Mouse (Mus musculus): ENCODE data around the gene Rprml. TPM values are rescaled to one million over a fixed set of nuclear protein-coding genes. Genes with fewer than 3 reads are reported as not detected.
"Not testable (repeated sequence)": the region's sequence is repeated elsewhere in the genome, so short reads cannot be mapped to it uniquely, and the experiment has no call there.

Rprml gene
- total RNA-seq, 1 experiment = 0.49 TPM

GRCm38 (mm10) chr11:103675556-103675955 is 26.2 kb downstream of the Rprml start:
- no peak overlapping the region for H3K4me3 ChIP-seq (ENCODE audit: insufficient read depth in 1 of 2, low read depth in 1 of 2, low read length in 2 of 2, poor library complexity in 1 of 2, severe bottlenecking in 1 of 2)
- in situ Hi-C loops (cut with MboI; ENCODE audit: low sequenced_read_pairs in 2 of 2, unreplicated experiment in 2 of 2) = loop anchor here in 1 of 2 experiments (10.0 kb wide), 1 partner anchor 341 kb away; no protein-coding TSS in a partner anchor
- H3K9ac ChIP-seq (ENCODE audit: insufficient read depth, low read depth, low read length, poor library complexity, severe bottlenecking) = no peak overlapping the region
- TF ChIP-seq ZC3H11A (IDR thresholded peaks at IDR 0.05; ENCODE audit: borderline replicate concordance, low read depth, low read length) (peak; percentile 63; the same call in 1 of the 2 replicates), ZNF384 (IDR thresholded peaks at IDR 0.05; ENCODE audit: low read depth, low read length) (no peak)
- peaks cover 14% of the 10 kb centered on the region for H3K36me3 ChIP-seq (ENCODE audit: control insufficient read depth, insufficient read depth, low read length, poor library complexity, severe bottlenecking)
- peak; percentile 58 for DNase-seq (ENCODE audit: low read depth, low spot score)
- no peaks in the 10 kb centered on the region for H3K4me1 ChIP-seq (ENCODE audit: control insufficient read depth in 2 of 2, insufficient read depth in 2 of 2, low read length in 2 of 2, poor library complexity in 1 of 2)
- H3K27ac ChIP-seq (ENCODE audit: insufficient read depth, low read depth, low read length, poor library complexity, severe bottlenecking) = no peak overlapping the region
- H3K9me3 ChIP-seq (ENCODE audit: control insufficient read depth, insufficient read depth, low read depth, low read length) = no peaks in the 10 kb centered on the region

GRCm38 (mm10) chr11:103677042-103677441 is 27.7 kb downstream of the Rprml start:
- in situ Hi-C loops (cut with MboI; ENCODE audit: low sequenced_read_pairs in 2 of 2, unreplicated experiment in 2 of 2) = loop anchor here in 1 of 2 experiments (10.0 kb wide), 1 partner anchor 342 kb away; no protein-coding TSS in a partner anchor
- H3K36me3 ChIP-seq (ENCODE audit: control insufficient read depth, insufficient read depth, low read length, poor library complexity, severe bottlenecking) = peaks cover 19% of the 10 kb centered on the region
- peak; percentile 30 for DNase-seq (ENCODE audit: low read depth, low spot score)
- H3K4me1 ChIP-seq (ENCODE audit: control insufficient read depth in 2 of 2, insufficient read depth in 2 of 2, low read length in 2 of 2, poor library complexity in 1 of 2); H3K9ac ChIP-seq (ENCODE audit: insufficient read depth, low read depth, low read length, poor library complexity, severe bottlenecking); H3K27ac ChIP-seq (ENCODE audit: insufficient read depth, low read depth, low read length, poor library complexity, severe bottlenecking); H3K4me3 ChIP-seq (ENCODE audit: insufficient read depth in 1 of 2, low read depth in 1 of 2, low read length in 2 of 2, poor library complexity in 1 of 2, severe bottlenecking in 1 of 2); H3K9me3 ChIP-seq (ENCODE audit: control insufficient read depth, insufficient read depth, low read depth, low read length): not testable (repeated sequence)

GRCm38 (mm10) chr11:103683667-103684334 is 34.4 kb downstream of the Rprml start:
- no peak overlapping the region for H3K9ac ChIP-seq (ENCODE audit: insufficient read depth, low read depth, low read length, poor library complexity, severe bottlenecking)
- no peak for TF ChIP-seq MAFK (IDR thresholded peaks at IDR 0.05; ENCODE audit: insufficient read depth, low read depth, low read length)
- no peak overlapping the region for H3K27ac ChIP-seq (ENCODE audit: insufficient read depth, low read depth, low read length, poor library complexity, severe bottlenecking)
- peaks cover 49% of the 10 kb centered on the region for H3K36me3 ChIP-seq (ENCODE audit: control insufficient read depth, insufficient read depth, low read length, poor library complexity, severe bottlenecking)
- in situ Hi-C loops (cut with MboI; ENCODE audit: low sequenced_read_pairs in 2 of 2, unreplicated experiment in 2 of 2) = no loop called here
- H3K4me3 ChIP-seq (ENCODE audit: insufficient read depth in 1 of 2, low read depth in 1 of 2, low read length in 2 of 2, poor library complexity in 1 of 2, severe bottlenecking in 1 of 2) = no peak overlapping the region
- H3K9me3 ChIP-seq (ENCODE audit: control insufficient read depth, insufficient read depth, low read depth, low read length) = no peaks in the 10 kb centered on the region
- no peaks in the 10 kb centered on the region for H3K4me1 ChIP-seq (ENCODE audit: control insufficient read depth in 2 of 2, insufficient read depth in 2 of 2, low read length in 2 of 2, poor library complexity in 1 of 2)
- DNase-seq (ENCODE audit: low read depth, low spot score) = no peak

- no peak overlapping the region for H3K9ac ChIP-seq (ENCODE audit: insufficient read depth, low read depth, low read length, poor library complexity, severe bottlenecking)
- in situ Hi-C loops (cut with MboI; ENCODE audit: low sequenced_read_pairs in 2 of 2, unreplicated experiment in 2 of 2) = no loop called here
- H3K4me3 ChIP-seq (ENCODE audit: insufficient read depth in 1 of 2, low read depth in 1 of 2, low read length in 2 of 2, poor library complexity in 1 of 2, severe bottlenecking in 1 of 2) = no peak overlapping the region
- TF ChIP-seq MAFK (IDR thresholded peaks at IDR 0.05; ENCODE audit: insufficient read depth, low read depth, low read length) (no peak), CHD2 (IDR thresholded peaks at IDR 0.05; ENCODE audit: low read depth, low read length) (no peak), ZNF384 (IDR thresholded peaks at IDR 0.05; ENCODE audit: low read depth, low read length) (no peak), HCFC1 (IDR thresholded peaks at IDR 0.05; ENCODE audit: borderline replicate concordance, insufficient read depth, low read length) (no peak), ZC3H11A (IDR thresholded peaks at IDR 0.05; ENCODE audit: borderline replicate concordance, low read depth, low read length) (no peak)
- H3K27ac ChIP-seq (ENCODE audit: insufficient read depth, low read depth, low read length, poor library complexity, severe bottlenecking) = no peak overlapping the region
- H3K4me1 ChIP-seq (ENCODE audit: control insufficient read depth in 2 of 2, insufficient read depth in 2 of 2, low read length in 2 of 2, poor library complexity in 1 of 2) = peaks cover 0 to 4% of the 10 kb centered on the region in 2 experiments; a peak in 1 of 4 replicates
- H3K9me3 ChIP-seq (ENCODE audit: control insufficient read depth, insufficient read depth, low read depth, low read length) = no peaks in the 10 kb centered on the region
- no peak for DNase-seq (ENCODE audit: low read depth, low spot score)
- peaks cover 39% of the 10 kb centered on the region for H3K36me3 ChIP-seq (ENCODE audit: control insufficient read depth, insufficient read depth, low read length, poor library complexity, severe bottlenecking)
Measured at GRCm38 (mm10) chr11:103685261-103685736, 35.9 kb downstream of the Rprml start.

- Histone ChIP-seq H3K4me3 (ENCODE audit: insufficient read depth in 1 of 2, low read depth in 1 of 2, low read length in 2 of 2, poor library complexity in 1 of 2, severe bottlenecking in 1 of 2) (no peak overlapping the region), H3K27ac (ENCODE audit: insufficient read depth, low read depth, low read length, poor library complexity, severe bottlenecking) (no peak overlapping the region), H3K4me1 (ENCODE audit: control insufficient read depth in 2 of 2, insufficient read depth in 2 of 2, low read length in 2 of 2, poor library complexity in 1 of 2) (peaks cover 0 to 4% of the 10 kb centered on the region in 2 experiments; a peak in 1 of 4 replicates), H3K9ac (ENCODE audit: insufficient read depth, low read depth, low read length, poor library complexity, severe bottlenecking) (no peak overlapping the region), H3K9me3 (ENCODE audit: control insufficient read depth, insufficient read depth, low read depth, low read length) (no peaks in the 10 kb centered on the region), H3K36me3 (ENCODE audit: control insufficient read depth, insufficient read depth, low read length, poor library complexity, severe bottlenecking) (peaks cover 33% of the 10 kb centered on the region)
- in situ Hi-C loops (cut with MboI; ENCODE audit: low sequenced_read_pairs in 2 of 2, unreplicated experiment in 2 of 2) = no loop called here
- no peak for DNase-seq (ENCODE audit: low read depth, low spot score)
- TF ChIP-seq CHD2 (IDR thresholded peaks at IDR 0.05; ENCODE audit: low read depth, low read length) (no peak), ZNF384 (IDR thresholded peaks at IDR 0.05; ENCODE audit: low read depth, low read length) (no peak), MAFK (IDR thresholded peaks at IDR 0.05; ENCODE audit: insufficient read depth, low read depth, low read length) (no peak), HCFC1 (IDR thresholded peaks at IDR 0.05; ENCODE audit: borderline replicate concordance, insufficient read depth, low read length) (no peak), ZC3H11A (IDR thresholded peaks at IDR 0.05; ENCODE audit: borderline replicate concordance, low read depth, low read length) (no peak)
Measured at GRCm38 (mm10) chr11:103686706-103687105, 37.3 kb downstream of the Rprml start.
